In genomic region chr13:81945741-81946140, GRCm38 (mm10) we compare ENCODE assay signal across 9 mouse cellular contexts.
DNase-seq lines count a peak whose midpoint lies in the region; ATAC-seq and TF ChIP-seq lines count a peak whose summit lies in the region.
"Had no signal": no experiment of that assay in that cellular context is flagged by ENCODE, and none has a peak within 500 bp of the region (broad histone marks: within the 10 kb centered on the region; RNA-seq: fewer than 3 reads in every experiment).

No protein-coding gene starts in this region.

- H3K4me3 ChIP-seq in heart, postnatal 0 days (ENCODE audit: low read depth, low read length) = peak overlapping the region; percentile 31; the same call in 1 of the 2 replicates
- H3K4me3 ChIP-seq in embryonic facial prominence, embryonic 10.5 days = peak overlapping the region; percentile 40
- H3K4me3 ChIP-seq in hindbrain, embryonic 16.5 days (ENCODE audit: low read length) = peak overlapping the region; percentile 37
- 0 out of 2 replicates have a peak overlapping the region, but pooled peaks have one; percentile 8 for H3K4me3 ChIP-seq in neural tube, embryonic 11.5 days (ENCODE audit: low read depth, low read length)
- H3K4me3 ChIP-seq: liver, embryonic 12.5 days had no signal

- 0 out of 2 replicates have a peak, but pooled peaks cover 8% of the 10 kb centered on the region for H3K4me1 ChIP-seq in heart, postnatal 0 days (ENCODE audit: control insufficient read depth, insufficient read depth)
- H3K4me1 ChIP-seq in embryonic facial prominence, embryonic 10.5 days = peaks cover 14% of the 10 kb centered on the region; the same call in 1 of the 2 replicates
- H3K4me1 ChIP-seq in hindbrain, embryonic 16.5 days (ENCODE audit: control insufficient read depth, insufficient read depth, low read depth, low read length) = peaks cover 7% of the 10 kb centered on the region; the same call in 1 of the 2 replicates
- no peaks in the 10 kb centered on the region for H3K4me1 ChIP-seq in neural tube, embryonic 11.5 days (ENCODE audit: control insufficient read depth, insufficient read depth, low read length)
- H3K4me1 ChIP-seq: liver, embryonic 12.5 days had no signal

- no peaks in the 10 kb centered on the region for H3K36me3 ChIP-seq in heart, postnatal 0 days (replicated peaks; ENCODE audit: control insufficient read depth, insufficient read depth, low read length)
- H3K36me3 ChIP-seq in embryonic facial prominence, embryonic 10.5 days (replicated peaks) = no peaks in the 10 kb centered on the region
- H3K36me3 ChIP-seq in hindbrain, embryonic 16.5 days (ENCODE audit: control insufficient read depth, insufficient read depth, low read length) = no peaks in the 10 kb centered on the region
- no peaks in the 10 kb centered on the region for H3K36me3 ChIP-seq in neural tube, embryonic 11.5 days (ENCODE audit: control insufficient read depth, insufficient read depth, low read length)
- H3K36me3 ChIP-seq: liver, embryonic 12.5 days had no signal

- WGBS in heart, postnatal 0 days = 20% methylated on average over 9 of the region's 9 CpGs
- 4% methylated on average over 9 of the region's 9 CpGs for WGBS in embryonic facial prominence, embryonic 10.5 days
- 5% methylated on average over 9 of the region's 9 CpGs for WGBS in hindbrain, embryonic 16.5 days
- 6% methylated on average over 9 of the region's 9 CpGs for WGBS in neural tube, embryonic 11.5 days

- no peak for ATAC-seq in heart, postnatal 0 days (ENCODE audit: insufficient read depth, low read depth)
- ATAC-seq in hindbrain, embryonic 16.5 days = no peak
- no peak for ATAC-seq in neural tube, embryonic 11.5 days (ENCODE audit: insufficient read depth, low FRiP score, low TSS enrichment)
- no peak for ATAC-seq in megakaryocyte-erythroid progenitor cell, adult 5-6 weeks (replicated peaks; ENCODE audit: low FRiP score, low TSS enrichment, poor library complexity, severe bottlenecking)
- ATAC-seq: liver, embryonic 12.5 days had no signal

- peak overlapping the region; percentile 46 for H3K4me2 ChIP-seq in heart, postnatal 0 days (ENCODE audit: low read depth, low read length)
- H3K4me2 ChIP-seq in hindbrain, embryonic 16.5 days (ENCODE audit: low read length) = peak overlapping the region; percentile 71
- peak overlapping the region; percentile 33 for H3K4me2 ChIP-seq in neural tube, embryonic 11.5 days (ENCODE audit: low read depth)
- H3K4me2 ChIP-seq: liver, embryonic 12.5 days had no signal

- H3K27ac ChIP-seq in heart, postnatal 0 days (ENCODE audit: low read depth) = no peak overlapping the region
- no peak overlapping the region for H3K27ac ChIP-seq in embryonic facial prominence, embryonic 10.5 days (replicated peaks)
- peak overlapping the region; percentile 34; the same call in 1 of the 2 replicates for H3K27ac ChIP-seq in hindbrain, embryonic 16.5 days (ENCODE audit: low read depth, low read length)
- no peak overlapping the region for H3K27ac ChIP-seq in neural tube, embryonic 11.5 days (ENCODE audit: low read depth, low read length)
- H3K27ac ChIP-seq: liver, embryonic 12.5 days had no signal

- no peak overlapping the region for H3K9ac ChIP-seq in heart, postnatal 0 days (replicated peaks; ENCODE audit: low read depth, low read length)
- peak overlapping the region; percentile 61 for H3K9ac ChIP-seq in hindbrain, embryonic 16.5 days (ENCODE audit: low read depth, low read length)
- no peak overlapping the region for H3K9ac ChIP-seq in neural tube, embryonic 11.5 days (ENCODE audit: low read length)
- H3K9ac ChIP-seq: liver, embryonic 12.5 days had no signal

- 0 out of 2 replicates have a peak, but pooled peaks cover 2% of the 10 kb centered on the region for H3K27me3 ChIP-seq in heart, postnatal 0 days (ENCODE audit: control insufficient read depth, insufficient read depth, low read length)
- H3K27me3 ChIP-seq in embryonic facial prominence, embryonic 10.5 days (replicated peaks; ENCODE audit: low read depth, poor library complexity, severe bottlenecking) = no peaks in the 10 kb centered on the region
- no peaks in the 10 kb centered on the region for H3K27me3 ChIP-seq in hindbrain, embryonic 16.5 days (replicated peaks; ENCODE audit: control insufficient read depth, insufficient read depth, low read length)
- H3K27me3 ChIP-seq in neural tube, embryonic 11.5 days (ENCODE audit: control insufficient read depth, insufficient read depth, low read length) = no peaks in the 10 kb centered on the region
- H3K27me3 ChIP-seq: liver, embryonic 12.5 days had no signal

- no peak for DNase-seq in heart, postnatal 0 days (ENCODE audit: low spot score)
- no peak for DNase-seq in heart, adult 8-10 months (ENCODE audit: low spot score)
- DNase-seq in embryonic facial prominence, embryonic 10.5 days (ENCODE audit: low spot score) = peak; percentile 41
- DNase-seq in neural tube, embryonic 11.5 days (ENCODE audit: low spot score) = peak; percentile 24
- DNase-seq in layer of hippocampus, adult 9-11 months = no peak
- DNase-seq in spleen, postnatal 10 days (ENCODE audit: low spot score in 2 of 2) = no peak

- no peak for TF ChIP-seq CTCF in heart, postnatal 0 days (IDR thresholded peaks at IDR 0.05; ENCODE audit: low read depth)

- no peaks in the 10 kb centered on the region for H3K9me3 ChIP-seq in heart, postnatal 0 days (replicated peaks; ENCODE audit: control insufficient read depth, low read length)
- no peaks in the 10 kb centered on the region for H3K9me3 ChIP-seq in embryonic facial prominence, embryonic 10.5 days
- H3K9me3 ChIP-seq in hindbrain, embryonic 16.5 days (ENCODE audit: control insufficient read depth, low read length) = no peaks in the 10 kb centered on the region
- H3K9me3 ChIP-seq in neural tube, embryonic 11.5 days (ENCODE audit: control insufficient read depth, low read length) = no peaks in the 10 kb centered on the region
- H3K9me3 ChIP-seq: liver, embryonic 12.5 days had no signal

- TF ChIP-seq EP300 in heart, postnatal 0 days (IDR thresholded peaks at IDR 0.05; ENCODE audit: low read depth) = no peak

Comparison
In these comparisons a context has a peak if more than half of its experiments do, and no peak if none do; other contexts are left out.
1. DNase-seq: peak in embryonic facial prominence, embryonic 10.5 days (single experiment) and neural tube, embryonic 11.5 days (single experiment); none in heart, postnatal 0 days (single experiment), heart, adult 8-10 months (single experiment), layer of hippocampus, adult 9-11 months (single experiment) and spleen, postnatal 10 days (0 of 2).
2. Peak in every context shown above with its lines, with median percentiles within 50 percentile points of each other: H3K4me2 ChIP-seq and H3K4me3 ChIP-seq.